Mouse (Mus musculus): ENCODE measurements around the gene Tcaim. TPM values are rescaled to one million over a fixed set of nuclear protein-coding genes. Genes with fewer than 3 reads are reported as not detected.

Tcaim gene
- total and polyA plus RNA-seq, 3 experiments: 4.4 to 12.3 (median 4.5) TPM

DNA sequence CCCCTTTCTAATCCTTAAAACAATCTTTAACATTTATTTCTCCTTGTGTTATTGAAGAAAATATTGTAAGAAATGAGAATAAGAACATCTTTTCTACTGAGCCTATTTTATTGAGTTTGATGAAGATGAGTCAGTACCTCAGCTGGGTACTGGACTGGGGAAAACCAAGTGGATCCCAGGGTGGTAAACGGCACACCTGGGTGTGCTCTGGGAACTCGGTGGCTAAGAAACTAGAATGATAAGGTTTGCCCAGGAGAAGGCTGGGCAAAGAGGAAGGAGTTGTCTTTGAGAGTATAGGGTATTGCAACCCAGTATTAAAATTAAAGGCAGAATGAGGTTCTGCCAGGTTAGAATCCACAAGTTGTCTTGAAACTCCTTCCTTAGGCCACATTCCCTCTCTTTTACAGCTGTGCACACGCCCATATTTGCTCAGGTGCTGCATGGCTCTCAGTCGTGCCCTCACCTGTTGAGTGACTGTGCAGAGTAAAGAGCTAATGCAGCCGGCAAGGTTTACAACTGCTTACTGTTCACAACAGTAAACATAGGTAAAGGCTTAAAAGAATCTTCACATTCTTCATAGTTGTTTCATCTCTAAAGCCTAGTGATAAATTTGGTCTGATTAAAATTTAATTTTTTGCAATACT, 18.2 kb downstream of the Tcaim start:
- Histone ChIP-seq H3K27ac (ENCODE audit: insufficient read depth, low read depth) (no peak overlapping the region), H3K9me3 (replicated peaks; ENCODE audit: low read length) (peaks cover 4% of the 10 kb centered on the region), H3K4me2 (ENCODE audit: insufficient read depth, low read depth, poor library complexity, severe bottlenecking) (no peak overlapping the region), H3K36me3 (replicated peaks in 1 of 2; ENCODE audit: control insufficient read depth in 1 of 2, insufficient read depth in 1 of 2, low read length in 1 of 2) (peaks cover 36 to 68% of the 10 kb centered on the region in 2 experiments), H3K9ac (ENCODE audit: insufficient read depth, low read depth) (no peak overlapping the region), H3K79me2 (replicated peaks; ENCODE audit: control insufficient read depth, extremely low read depth, insufficient read depth, poor library complexity, severe bottlenecking) (no peaks in the 10 kb centered on the region), H3K27me3 (replicated peaks) (no peaks in the 10 kb centered on the region), H3K4me3 (replicated peaks in 1 of 3; ENCODE audit: low read depth in 2 of 3, low read length in 2 of 3, poor library complexity in 1 of 3) (no peak overlapping the region), H3K4me1 (ENCODE audit: control insufficient read depth in 1 of 2, insufficient read depth in 2 of 2) (no peaks in the 10 kb centered on the region)
- dilution Hi-C loops (cut with MboI; ENCODE audit: extremely low pct_ligation_motif_present, extremely low pct_unique_long_range_greater_than_20kb, low sequenced_read_pairs) (no loop called here), in situ Hi-C loops (cut with MboI; ENCODE audit: low pct_ligation_motif_present, low pct_unique_long_range_greater_than_20kb, low sequenced_read_pairs) (no loop called here)
- TF ChIP-seq RAD21 (IDR thresholded peaks at IDR 0.05; ENCODE audit: low read depth, low read length) (no peak), NRF1 (IDR thresholded peaks at IDR 0.05; ENCODE audit: low read depth, low read length) (no peak), IRF4 (IDR thresholded peaks at IDR 0.05; ENCODE audit: low read depth, low read length) (no peak), CHD2 (IDR thresholded peaks at IDR 0.05; ENCODE audit: low read length) (no peak), MAX (IDR thresholded peaks at IDR 0.05; ENCODE audit: low read length) (no peak), JUND (conservative IDR thresholded peaks at IDR 0.05; ENCODE audit: low read depth, low read length) (no peak), ZMIZ1 (IDR thresholded peaks at IDR 0.05; ENCODE audit: low read depth, low read length) (no peak), USF2 (conservative IDR thresholded peaks at IDR 0.05; ENCODE audit: low read depth, low read length) (no peak), POLR2AphosphoS2 (IDR thresholded peaks at IDR 0.05; ENCODE audit: low read depth, low read length) (no peak)
- no peak for DNase-seq (ENCODE audit: extremely low read depth)

- in situ Hi-C loops (cut with MboI; ENCODE audit: low pct_ligation_motif_present, low pct_unique_long_range_greater_than_20kb, low sequenced_read_pairs): no loop called here
- no peak for DNase-seq (ENCODE audit: extremely low read depth)
- Histone ChIP-seq H3K4me3 (replicated peaks in 1 of 3; ENCODE audit: low read depth in 2 of 3, low read length in 2 of 3, poor library complexity in 1 of 3) (no peak overlapping the region), H3K36me3 (replicated peaks in 1 of 2; ENCODE audit: control insufficient read depth in 1 of 2, insufficient read depth in 1 of 2, low read length in 1 of 2) (peaks cover 36 to 69% of the 10 kb centered on the region in 2 experiments), H3K79me2 (replicated peaks; ENCODE audit: control insufficient read depth, extremely low read depth, insufficient read depth, poor library complexity, severe bottlenecking) (no peaks in the 10 kb centered on the region), H3K27ac (ENCODE audit: insufficient read depth, low read depth) (no peak overlapping the region), H3K9ac (ENCODE audit: insufficient read depth, low read depth) (no peak overlapping the region), H3K4me2 (ENCODE audit: insufficient read depth, low read depth, poor library complexity, severe bottlenecking) (no peak overlapping the region), H3K4me1 (ENCODE audit: control insufficient read depth in 1 of 2, insufficient read depth in 2 of 2) (no peaks in the 10 kb centered on the region), H3K9me3 (replicated peaks; ENCODE audit: low read length) (peaks cover 4% of the 10 kb centered on the region), H3K27me3 (replicated peaks) (no peaks in the 10 kb centered on the region)
- dilution Hi-C loops (cut with MboI; ENCODE audit: extremely low pct_ligation_motif_present, extremely low pct_unique_long_range_greater_than_20kb, low sequenced_read_pairs): no loop called here
- TF ChIP-seq EP300 (IDR thresholded peaks at IDR 0.05; ENCODE audit: low read length): no peak
- no peak for TF ChIP-seq PAX5 (IDR thresholded peaks at IDR 0.05; ENCODE audit: low read length)
- TF ChIP-seq GABPA (IDR thresholded peaks at IDR 0.05; ENCODE audit: insufficient replicate concordance, low read depth, low read length): no peak
- TF ChIP-seq CTCF (conservative IDR thresholded peaks at IDR 0.05 in 1 of 2, IDR thresholded peaks at IDR 0.05 in 1 of 2; ENCODE audit: low read depth in 2 of 2, low read length in 2 of 2): no peak
- TF ChIP-seq E2F4 (IDR thresholded peaks at IDR 0.05; ENCODE audit: insufficient replicate concordance, low read depth, low read length): no peak
- TF ChIP-seq SIN3A (IDR thresholded peaks at IDR 0.05; ENCODE audit: low read length): no peak
- no peak for TF ChIP-seq UBTF (IDR thresholded peaks at IDR 0.05; ENCODE audit: low read depth, low read length)
- no peak for TF ChIP-seq TBP (conservative IDR thresholded peaks at IDR 0.05; ENCODE audit: low read depth, low read length)
- no peak for TF ChIP-seq NRF1 (IDR thresholded peaks at IDR 0.05; ENCODE audit: low read depth, low read length)
- TF ChIP-seq USF2 (conservative IDR thresholded peaks at IDR 0.05; ENCODE audit: low read depth, low read length): no peak
- TF ChIP-seq ELF1 (IDR thresholded peaks at IDR 0.05; ENCODE audit: low read depth, low read length): no peak
Observed at GRCm38 (mm10) chr9:122826743-122827142, 21.4 kb downstream of the Tcaim start.
